Mouse (Mus musculus) stomach, postnatal 0 days (tissue): ENCODE data around the gene Tmem268.

ENCODE experiments used
- CTCF ChIP-seq: IDR thresholded peaks from 2 replicates; pipeline ENCODE4 v1.5.1; 2016; ENCODE audit warnings: antibody characterized with exemption, low read depth, mild to moderate bottlenecking, moderate library complexity
- EP300 ChIP-seq: optimal IDR thresholded peaks from 2 replicates; pipeline ENCODE3; 2016; ENCODE audit warnings: antibody characterized with exemption

GRCm38 (mm10) chr4:63605545-63605944, 47.0 kb downstream of the Tmem268 start:
- TF ChIP-seq CTCF (no peak), EP300 (no peak)
